Mouse (Mus musculus) layer of hippocampus, adult 8-10 months (tissue): ENCODE measurements around the gene Prss21. TPM values are rescaled to one million over a fixed set of nuclear protein-coding genes. Genes with fewer than 3 reads are reported as not detected.
A peak's percentile ranks its signal among the peaks of the same experiment; 100 is the strongest.
"Not testable (repeated sequence)": the region's sequence is repeated elsewhere in the genome, so short reads cannot be mapped to it uniquely, and the experiment has no call there.

Experiments
- DNase-seq, 2 experiments: peaks; one replicate each; pipeline ENCODE4 v3.0.0; 2022; ENCODE audit warnings: low spot score in 2 of 2
- microRNA-seq, 2 experiments: library from miRNA; unstranded; fragments of <30 nt; microRNA quantifications; one replicate each; pipeline ENCODE4 v1.2.0; 2022
- total RNA-seq, 4 experiments: library from RNA; stranded (reverse); gene quantifications; 2 replicates each; pipeline ENCODE4 v1.2.4; 2022

Prss21 gene
- total RNA-seq, 4 experiments from 2014 or later, result not detected

GRCm38 (mm10) chr17:23857913-23858312 is 9.9 kb upstream of the Prss21 start:
- no peak for DNase-seq

- DNase-seq, result no peak
Observed at GRCm38 (mm10) chr17:23862926-23863325, 4.9 kb upstream of the Prss21 start.

GRCm38 (mm10) chr17:23868513-23868912 is 657 bp downstream of the Prss21 start:
- no peak for DNase-seq

GRCm38 (mm10) chr17:23873884-23874856 is 6.3 kb downstream of the Prss21 start:
- peak in 1 of 2 experiments; percentile 31 for DNase-seq

- peak; percentile 38 to 46 for DNase-seq
Observed at GRCm38 (mm10) chr17:23876741-23877140, 8.9 kb downstream of the Prss21 start.

GRCm38 (mm10) chr17:23877166-23877565 is 9.3 kb downstream of the Prss21 start:
- DNase-seq, result no peak

- DNase-seq, result not testable (repeated sequence)
Observed at GRCm38 (mm10) chr17:23880576-23880975, 12.7 kb downstream of the Prss21 start, which contains the start of the genes Dcpp1 and Dcpp2. Gene Dcpp1 (plus strand): TSS chr17:23880876. Gene Dcpp2 (plus strand): TSS chr17:23880880.

GRCm38 (mm10) chr17:23917158-23917557 is 49.3 kb downstream of the Prss21 start, which contains the start of gene Dcpp3:
Gene Dcpp3 (plus strand): TSS chr17:23917458.
- DNase-seq, result not testable (repeated sequence)

Small RNAs within 50 kb of the gene (microRNA-seq; reads per million reads assigned to microRNA genes)
- 0 to 0.76 reads per million in 2 experiments for gene Mir5125

Other genes with a start within 250 kb of the Prss21 start
- gene Mmp25, start 222.8 kb upstream of the Prss21 start, total RNA-seq, result under 1 TPM; 0.19 to 0.34 (median 0.26) TPM
- not detected for gene Bicdl2, start 207.6 kb upstream of the Prss21 start, total RNA-seq
- 100 to 1,000 TPM; 104 to 122 (median 108) TPM for gene Hcfc1r1, start 194.5 kb upstream of the Prss21 start, total RNA-seq
- gene Thoc6, start 194.2 kb upstream of the Prss21 start, total RNA-seq, result 1 to 10 TPM; 7.0 to 8.6 (median 7.4) TPM
- gene Tnfrsf12a, start 190.6 kb upstream of the Prss21 start, total RNA-seq, result 1 to 10 TPM; 6.4 to 9.8 (median 7.4) TPM
- gene Cldn6, start 188.8 kb upstream of the Prss21 start, total RNA-seq, result not detected
- under 1 TPM in 1 of 4 experiments, not detected in 3; 0.68 TPM for gene Cldn9, start 184.0 kb upstream of the Prss21 start, total RNA-seq
- gene 1520401A03Rik, start 145.3 kb upstream of the Prss21 start, total RNA-seq, result under 1 TPM; 0.16 to 0.81 (median 0.32) TPM
- 1 to 10 TPM; 4.3 to 5.2 (median 4.7) TPM for gene Pkmyt1, start 141.7 kb upstream of the Prss21 start, total RNA-seq
- 10 to 100 TPM; 53.1 to 56.9 (median 53.6) TPM for gene Paqr4, start 127.2 kb upstream of the Prss21 start, total RNA-seq
- gene Kremen2, start 122.2 kb upstream of the Prss21 start, total RNA-seq, result 1 to 10 TPM in 1 of 4 experiments, under 1 TPM in 3; 0.51 to 1.3 (median 0.68) TPM
- gene Flywch1, start 96.5 kb upstream of the Prss21 start, total RNA-seq, result 100 to 1,000 TPM; 324 to 395 (median 358) TPM
- gene Flywch2, start 82.0 kb upstream of the Prss21 start, total RNA-seq, result 10 to 100 TPM in 2 of 4 experiments, 1 to 10 TPM in 2; 8.1 to 11.7 (median 10.1) TPM
- gene Srrm2, start 77.5 kb upstream of the Prss21 start, total RNA-seq, result 100 to 1,000 TPM; 503 to 777 (median 666) TPM
- 100 to 1,000 TPM; 314 to 381 (median 345) TPM for gene Elob, start 38.9 kb upstream of the Prss21 start, total RNA-seq
- gene Prss33, start 32.0 kb upstream of the Prss21 start, total RNA-seq, result under 1 TPM in 1 of 4 experiments, not detected in 3; 0.38 TPM
- gene Prss32, start 24.2 kb upstream of the Prss21 start, total RNA-seq, result not detected
- 1 to 10 TPM; 1.8 to 2.3 (median 2.0) TPM for gene Prss41, start 23.9 kb upstream of the Prss21 start, total RNA-seq
- gene Dcpp1, start 12.8 kb downstream of the Prss21 start, total RNA-seq, result not detected
- not detected for gene Dcpp2, start 12.8 kb downstream of the Prss21 start, total RNA-seq
- not detected for gene Dcpp3, start 49.4 kb downstream of the Prss21 start, total RNA-seq
- gene Sbp, start 73.6 kb downstream of the Prss21 start, total RNA-seq, result not detected
- not detected for gene Sbpl, start 87.2 kb downstream of the Prss21 start, total RNA-seq
- gene Prss30, start 112.5 kb downstream of the Prss21 start, total RNA-seq, result under 1 TPM in 1 of 4 experiments, not detected in 3; 0.45 TPM
- under 1 TPM in 1 of 4 experiments, not detected in 3; 0.33 TPM for gene Prss22, start 130.0 kb downstream of the Prss21 start, total RNA-seq
- gene Prss27, start 170.1 kb downstream of the Prss21 start, total RNA-seq, result not detected
- 10 to 100 TPM; 24.5 to 28.2 (median 24.8) TPM for gene Kctd5, start 205.4 kb downstream of the Prss21 start, total RNA-seq